Mouse (Mus musculus) adrenal gland, postnatal 25 days (tissue): ENCODE results near the gene Olfr164. TPM values are rescaled to one million over a fixed set of nuclear protein-coding genes. Genes with fewer than 3 reads are reported as not detected.

Experiments
- DNase-seq: peaks from one replicate; pipeline ENCODE4 v3.0.0; 2021; ENCODE audit warnings: mixed read lengths
- long read RNA-seq: library from polyadenylated mRNA; stranded (forward); transcript quantifications from one replicate; pipeline ENCODE4 v2.0.0, GENCODE M21; 2021
- microRNA-seq, 2 experiments: library from miRNA; unstranded; fragments of <30 nt; microRNA quantifications; one replicate each; pipeline ENCODE4 v1.2.0; 2021
- total RNA-seq: library from RNA; stranded (reverse); gene quantifications from 2 replicates; pipeline ENCODE4 v1.2.3, GENCODE M21; 2021

The Olfr164 gene
- total RNA-seq, result not detected in 2 replicates
- long read RNA-seq, result 0 reads

GRCm38 (mm10) chr16:19313964-19314363, at the start of gene Olfr164:
Gene Olfr164, minus strand, starts transcription at chr16:19314064.
- DNase-seq, result no peak

GRCm38 (mm10) chr16:19349111-19349510, 35.2 kb upstream of the Olfr164 start:
- no peak for DNase-seq

DNA sequence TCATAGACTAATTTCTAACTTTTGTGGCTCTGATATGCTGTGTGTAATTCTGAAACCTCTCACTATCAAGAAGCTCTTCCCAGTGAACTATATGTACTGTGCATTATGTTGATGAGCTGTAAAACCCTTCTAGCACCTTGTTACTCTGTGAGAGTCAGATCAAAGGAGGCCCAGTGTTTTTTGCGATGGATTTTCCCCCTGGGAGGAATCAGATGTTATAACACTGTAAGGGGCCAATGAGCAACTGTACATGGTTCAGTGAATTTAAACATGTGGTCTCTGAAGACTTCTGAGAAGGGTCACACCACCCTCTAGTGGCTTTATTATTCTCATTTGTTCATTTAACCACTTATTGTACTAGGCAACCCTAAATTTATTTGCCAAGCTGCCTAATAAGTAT, 50.6 kb downstream of the Olfr164 start:
- DNase-seq, result no peak

DNA sequence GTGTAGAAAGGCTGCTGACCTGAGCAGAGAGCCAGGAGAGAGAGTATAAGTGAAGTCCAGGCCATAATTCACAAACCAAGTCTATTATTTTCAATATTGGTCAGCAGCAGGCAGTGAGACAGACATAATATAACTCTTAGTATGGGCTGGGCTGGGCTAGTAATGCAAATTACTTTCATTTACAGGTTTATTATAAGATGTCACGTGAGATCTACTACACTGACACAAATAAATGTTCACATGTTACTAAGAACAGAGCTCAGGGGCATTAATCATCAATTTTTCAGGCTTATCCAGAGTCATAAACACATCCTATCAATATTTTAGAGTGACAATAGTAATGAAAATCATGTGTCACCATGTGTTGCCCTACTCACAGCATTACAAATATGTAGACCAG, 53.1 kb downstream of the Olfr164 start:
- DNase-seq, result no peak

- DNase-seq, result no peak
Observed at GRCm38 (mm10) chr16:19245835-19246234, 68.0 kb downstream of the Olfr164 start.

- DNase-seq, result no peak
Observed at GRCm38 (mm10) chr16:19241539-19242025, 72.3 kb downstream of the Olfr164 start.

DNA sequence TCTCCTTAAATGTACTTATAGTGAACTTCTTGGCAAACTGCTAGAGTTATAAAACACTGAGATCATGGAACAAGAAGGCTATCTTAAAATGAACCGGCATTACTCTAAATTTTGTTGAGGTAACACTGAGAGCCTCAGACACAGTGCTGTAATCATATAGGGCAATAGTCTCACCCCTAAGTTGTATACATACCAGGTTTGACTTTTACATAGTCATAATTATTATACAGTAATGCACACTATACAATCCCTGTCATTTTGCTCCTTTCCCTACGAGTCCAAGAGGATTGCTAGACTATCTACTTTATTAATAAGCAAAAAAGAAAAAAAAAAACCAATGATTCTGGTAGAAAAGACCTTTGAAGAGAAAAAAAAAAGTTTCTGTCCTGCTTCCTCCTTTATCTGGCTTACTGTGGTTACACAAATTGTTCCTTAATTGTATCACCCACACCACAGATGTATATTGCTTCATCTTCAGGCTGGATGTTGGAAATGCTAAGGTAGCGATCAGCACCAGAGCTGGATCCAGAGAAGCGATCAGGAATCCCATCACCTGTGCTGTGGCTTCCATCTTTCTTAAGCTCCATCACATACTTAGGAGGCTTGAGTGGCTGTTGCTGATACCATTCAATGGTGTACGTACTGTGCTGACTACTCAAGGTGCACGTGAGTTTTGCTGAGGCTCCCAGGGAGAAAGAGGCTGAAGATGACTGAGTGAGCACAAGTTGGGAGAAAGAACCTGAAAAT, 72.9 kb downstream of the Olfr164 start:
- no peak for DNase-seq

DNA sequence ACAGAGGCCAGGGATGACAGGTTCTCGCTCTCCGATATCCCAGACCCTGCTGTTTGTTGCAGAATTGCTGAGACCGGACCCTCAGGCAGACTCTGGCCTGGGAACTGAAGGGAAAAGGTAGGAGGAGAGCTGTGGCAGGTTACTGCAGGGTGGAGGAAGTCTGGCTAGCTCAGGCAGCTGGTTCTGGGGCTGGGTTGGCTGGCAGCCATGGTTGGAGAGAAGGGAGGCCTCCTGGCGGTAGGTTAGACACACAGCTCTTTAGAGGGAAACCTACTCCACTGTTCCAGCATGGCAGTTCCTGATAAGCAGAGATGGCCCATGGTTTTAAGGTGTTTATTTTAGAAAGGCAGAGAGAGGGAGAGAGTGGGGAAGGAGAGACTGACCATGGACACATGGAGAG, 77.1 kb downstream of the Olfr164 start:
- DNase-seq, result no peak

Small RNA genes lying within 50 kb of the gene (microRNA-seq; reads per million reads assigned to microRNA genes)
- 0 reads per million in 2 experiments for gene Gm23612

Other genes starting within 250 kb of the Olfr164 start
- not detected in 2 replicates for gene Olfr165, start 109.1 kb upstream of the Olfr164 start, total RNA-seq
- not detected in 2 replicates for gene Olfr166, start 169.6 kb upstream of the Olfr164 start, total RNA-seq
- gene Olfr167, start 208.2 kb upstream of the Olfr164 start, total RNA-seq, result not detected in 2 replicates
- not detected in 2 replicates for gene Olfr168, start 221.5 kb upstream of the Olfr164 start, total RNA-seq